Mouse (Mus musculus) limb, embryonic 14.5 days (tissue): Measurements from ENCODE around the gene Megf6. TPM values are rescaled to one million over a fixed set of nuclear protein-coding genes. Genes with fewer than 3 reads are reported as not detected.

ENCODE experiments used
- ATAC-seq: fragments of 200-750 bp; cut with Nextera tagmentation; 2 replicates; pipeline ENCODE4 v1.8.0; 2017; ENCODE audit warnings: low read depth, moderate number of reproducible peaks, moderate TSS enrichment; ENCODE audit not compliant: low FRiP score
- DNase-seq: peaks from one replicate; pipeline ENCODE4 v3.0.0-alpha.2; 2015; ENCODE audit warnings: low spot score
- H3K27ac ChIP-seq: fragments of 300-500 bp; sonication (generic); replicated peaks from 2 replicates; pipeline ENCODE4 v1.5.1; 2014; ENCODE audit warnings: low read depth, mild to moderate bottlenecking, low read length, moderate library complexity, mixed read lengths
- H3K27me3 ChIP-seq: fragments of 300-500 bp; sonication (generic); 2 replicates; pipeline ENCODE4 v1.6.1; 2014; ENCODE audit warnings: low read length, mixed read lengths; ENCODE audit not compliant: control insufficient read depth, insufficient read depth
- H3K36me3 ChIP-seq: fragments of 300-500 bp; sonication (generic); 2 replicates; pipeline ENCODE4 v1.6.1; 2014; ENCODE audit warnings: mild to moderate bottlenecking, low read length, moderate library complexity, mixed read lengths; ENCODE audit not compliant: control insufficient read depth, insufficient read depth
- H3K4me1 ChIP-seq: fragments of 300-500 bp; sonication (generic); 2 replicates; pipeline ENCODE4 v1.6.1; 2014; ENCODE audit warnings: antibody characterized with exemption, low read length, mixed read lengths; ENCODE audit not compliant: control insufficient read depth, insufficient read depth
- H3K4me2 ChIP-seq: fragments of 300-500 bp; sonication (generic); replicated peaks from 2 replicates; pipeline ENCODE4 v1.6.1; 2014; ENCODE audit warnings: low read depth, mild to moderate bottlenecking, low read length, moderate library complexity; ENCODE audit not compliant: severe bottlenecking
- H3K4me3 ChIP-seq: fragments of 300-500 bp; sonication (generic); replicated peaks from 2 replicates; pipeline ENCODE4 v1.5.1; 2014; ENCODE audit warnings: low read length
- H3K9ac ChIP-seq: fragments of 300-500 bp; sonication (generic); 2 replicates; pipeline ENCODE4 v1.6.1; 2014; ENCODE audit warnings: mild to moderate bottlenecking, low read depth, low read length, moderate library complexity; ENCODE audit not compliant: severe bottlenecking
- H3K9me3 ChIP-seq: fragments of 300-500 bp; sonication (generic); 2 replicates; pipeline ENCODE4 v1.6.1; 2016; ENCODE audit warnings: low read length; ENCODE audit not compliant: control insufficient read depth
- POLR2A ChIP-seq: fragments of 200-500 bp; IDR thresholded peaks from 2 replicates; pipeline ENCODE4 v1.8.0; 2012; ENCODE audit warnings: inconsistent platforms, mild to moderate bottlenecking, moderate library complexity, borderline replicate concordance; ENCODE audit not compliant: insufficient read depth, insufficient read length; ENCODE audit errors: extremely low read depth
- WGBS: fragments of 180-500 bp; shearing (Covaris S2); extraction: QIAGEN DNeasy Blood & Tissue Kit; methylation state at CpG from one replicate; pipeline ENCODE4 v1.1.7; 2014; 5-methylcytosine and 5-hydroxymethylcytosine counted together
- polyA plus RNA-seq, 2 experiments: library from polyadenylated mRNA; depleted of rRNA in 1 of 2; stranded (reverse) in 1 of 2; unstranded in 1 of 2; fragments of >200 nt; fragmentation: Nextera tagmentation in 1 of 2; extraction: Ambion mirVana in 1 of 2; gene quantifications; 2 replicates each; pipeline versions ENCODE4 v1.2.1 to v1.2.3; 2012 to 2014

The Megf6 gene
- polyA plus RNA-seq, 2 experiments, result 81.1 to 99.9 TPM

- no peak overlapping the region for H3K27ac ChIP-seq
- H3K4me1 ChIP-seq, result peaks cover 8% of the 10 kb centered on the region
- H3K4me2 ChIP-seq, result no peak overlapping the region
- 66% methylated on average over 5 of the region's 5 CpGs for WGBS
- no peak overlapping the region for H3K4me3 ChIP-seq
- TF ChIP-seq POLR2A, result no peak
- no peak for ATAC-seq
- no peaks in the 10 kb centered on the region for H3K27me3 ChIP-seq
- H3K9me3 ChIP-seq, result no peaks in the 10 kb centered on the region
- no peak overlapping the region for H3K9ac ChIP-seq
- DNase-seq, result no peak
- H3K36me3 ChIP-seq, result no peaks in the 10 kb centered on the region
Measured at GRCm38 (mm10) chr4:154201511-154201910, 31.0 kb downstream of the Megf6 start.

GRCm38 (mm10) chr4:154204532-154204931 is 34.0 kb downstream of the Megf6 start:
- no peak for DNase-seq
- no peaks in the 10 kb centered on the region for H3K4me1 ChIP-seq
- H3K27me3 ChIP-seq, result no peaks in the 10 kb centered on the region
- H3K4me3 ChIP-seq, result no peak overlapping the region
- H3K4me2 ChIP-seq, result no peak overlapping the region
- 67% methylated on average over 7 of the region's 7 CpGs for WGBS
- H3K9me3 ChIP-seq, result no peaks in the 10 kb centered on the region
- ATAC-seq, result no peak
- H3K9ac ChIP-seq, result no peak overlapping the region
- no peaks in the 10 kb centered on the region for H3K36me3 ChIP-seq
- no peak overlapping the region for H3K27ac ChIP-seq
- no peak for TF ChIP-seq POLR2A

- Histone ChIP-seq H3K36me3 (no peaks in the 10 kb centered on the region), H3K4me2 (no peak overlapping the region), H3K4me3 (no peak overlapping the region), H3K9me3 (no peaks in the 10 kb centered on the region), H3K4me1 (no peaks in the 10 kb centered on the region), H3K27ac (no peak overlapping the region), H3K27me3 (no peaks in the 10 kb centered on the region), H3K9ac (no peak overlapping the region)
- no peak for TF ChIP-seq POLR2A
- WGBS, result 73% methylated on average over 5 of the region's 5 CpGs
- DNase-seq, result no peak
- no peak for ATAC-seq
Measured at GRCm38 (mm10) chr4:154205392-154205791, 34.9 kb downstream of the Megf6 start.

- 0 out of 2 replicates have a peak overlapping the region, but pooled peaks have one; percentile 25 for H3K9ac ChIP-seq
Measured at GRCm38 (mm10) chr4:154207261-154207660, 36.7 kb downstream of the Megf6 start.

GRCm38 (mm10) chr4:154209054-154209453 is 38.5 kb downstream of the Megf6 start:
- Histone ChIP-seq H3K36me3 (no peaks in the 10 kb centered on the region), H3K9me3 (no peaks in the 10 kb centered on the region), H3K9ac (no peak overlapping the region), H3K27me3 (no peaks in the 10 kb centered on the region), H3K4me2 (no peak overlapping the region), H3K4me3 (no peak overlapping the region), H3K4me1 (peaks cover 11% of the 10 kb centered on the region), H3K27ac (no peak overlapping the region)
- no peak for TF ChIP-seq POLR2A
- no peak for ATAC-seq
- DNase-seq, result no peak
- WGBS, result 63% methylated on average over 6 of the region's 6 CpGs

More at GRCm38 (mm10) chr4:154207261-154207660, 36.7 kb downstream of the Megf6 start:
- no peak for TF ChIP-seq POLR2A
- Histone ChIP-seq H3K4me2 (no peak overlapping the region), H3K27ac (no peak overlapping the region), H3K4me3 (no peak overlapping the region), H3K4me1 (peaks cover 5% of the 10 kb centered on the region; the same call in 1 of the 2 replicates), H3K36me3 (no peaks in the 10 kb centered on the region), H3K27me3 (no peaks in the 10 kb centered on the region), H3K9me3 (no peaks in the 10 kb centered on the region)
- ATAC-seq, result peak; percentile 48; the same call in 1 of the 2 replicates
- DNase-seq, result peak; percentile 78
- 18% methylated on average over 5 of the region's 5 CpGs for WGBS

GRCm38 (mm10) chr4:154209825-154210224 is 39.3 kb downstream of the Megf6 start:
- H3K4me3 ChIP-seq, result no peak overlapping the region
- no peak for TF ChIP-seq POLR2A
- peaks cover 11% of the 10 kb centered on the region for H3K4me1 ChIP-seq
- WGBS, result 20% methylated on average over 3 of the region's 3 CpGs
- ATAC-seq (no peak), DNase-seq (no peak)
- H3K4me2 ChIP-seq, result no peak overlapping the region
- peak overlapping the region; percentile 61; the same call in 1 of the 2 replicates for H3K27ac ChIP-seq
- no peak overlapping the region for H3K9ac ChIP-seq
- no peaks in the 10 kb centered on the region for H3K9me3 ChIP-seq
- H3K36me3 ChIP-seq, result no peaks in the 10 kb centered on the region
- H3K27me3 ChIP-seq, result no peaks in the 10 kb centered on the region
